Mouse (Mus musculus) heart, adult 9 months (tissue): ENCODE results near the gene Gm10188.

ENCODE experiments used
- DNase-seq, 2 experiments: peaks; one replicate each; pipeline ENCODE4 v3.0.0; 2022; ENCODE audit warnings: low spot score in 2 of 2

The Gm10188 gene

DNA sequence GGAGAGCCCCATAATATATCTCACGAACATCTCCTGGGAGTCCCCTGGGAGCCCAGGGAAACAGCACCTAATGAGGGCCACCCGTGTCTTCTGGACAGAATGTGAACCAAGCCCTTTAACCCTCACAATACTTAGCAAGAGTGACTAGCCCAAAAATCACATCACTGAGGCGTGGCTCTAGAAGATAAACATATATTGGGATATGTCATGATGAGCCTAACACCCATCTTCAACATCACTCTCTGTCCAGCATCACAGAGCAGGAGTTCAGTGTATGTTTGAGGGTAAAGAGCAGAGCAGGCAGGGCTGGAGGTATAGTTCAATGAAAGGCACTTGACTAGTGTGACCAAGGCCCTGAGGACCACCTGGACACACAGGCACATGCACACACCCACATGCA is at the start of gene Gm10188:
TSS of gene Gm10188 (minus strand) at position 101 of the 400 bp plus-strand sequence.
- DNase-seq: no peak

DNA sequence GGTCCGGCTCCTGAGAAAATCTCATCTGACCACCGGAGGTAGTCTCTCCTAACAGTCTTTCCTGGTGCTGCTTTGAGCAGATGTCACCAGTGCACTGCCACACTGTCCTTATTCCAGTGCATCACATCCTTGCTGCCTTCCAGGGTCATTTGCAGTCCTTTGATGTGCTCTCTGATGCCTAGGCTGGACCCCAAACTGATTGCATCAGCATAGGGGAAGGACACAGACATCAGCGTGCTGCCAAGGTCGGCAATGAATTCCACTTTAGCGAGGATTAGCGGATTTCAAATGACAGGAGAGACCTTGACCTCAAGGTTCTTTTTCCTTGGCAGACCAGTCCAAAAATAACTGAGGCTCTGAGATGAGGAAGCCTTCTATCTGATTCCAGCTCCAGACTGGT is 47.6 kb upstream of the Gm10188 start:
- no peak for DNase-seq

DNA sequence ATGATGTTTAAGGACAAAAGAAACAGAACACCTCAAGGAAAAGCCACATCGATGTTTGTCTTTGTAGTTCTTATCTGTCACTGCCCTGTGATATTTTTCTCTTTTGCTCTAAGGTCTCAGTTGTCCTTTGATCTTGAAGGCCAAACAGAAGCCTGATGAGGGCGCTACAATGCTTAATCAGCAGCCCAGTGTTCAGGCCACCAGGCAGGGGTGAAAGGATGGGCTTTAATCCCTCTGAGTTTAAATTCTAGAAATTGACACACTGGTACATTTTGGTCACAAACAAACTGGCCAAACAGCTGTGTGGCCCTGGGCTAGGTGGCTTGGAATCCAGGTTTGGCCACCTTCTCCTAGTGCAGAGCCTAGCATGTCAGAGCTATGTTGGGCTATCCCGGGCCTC is 47.1 kb upstream of the Gm10188 start:
- DNase-seq: no peak

DNA sequence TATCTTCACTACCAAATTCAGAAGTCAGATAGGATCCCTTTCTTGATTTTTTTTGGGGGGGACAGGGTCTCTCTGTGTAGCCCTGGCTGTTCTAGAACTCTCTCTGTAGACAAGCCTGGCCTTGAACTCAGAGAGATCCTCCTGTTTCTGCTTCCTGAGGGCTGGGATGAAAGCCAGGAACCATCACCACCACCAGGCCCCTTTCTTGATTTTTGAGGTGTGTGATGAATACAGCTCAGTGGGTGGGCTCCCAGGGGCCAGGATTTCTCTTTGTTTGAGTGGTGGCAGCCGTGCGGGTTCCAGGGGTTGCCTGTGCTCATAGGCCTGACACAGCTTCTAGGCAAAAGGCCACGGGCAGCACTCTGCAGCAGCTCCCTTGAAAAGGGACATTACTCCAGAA is 41.7 kb upstream of the Gm10188 start:
- DNase-seq: no peak

DNA sequence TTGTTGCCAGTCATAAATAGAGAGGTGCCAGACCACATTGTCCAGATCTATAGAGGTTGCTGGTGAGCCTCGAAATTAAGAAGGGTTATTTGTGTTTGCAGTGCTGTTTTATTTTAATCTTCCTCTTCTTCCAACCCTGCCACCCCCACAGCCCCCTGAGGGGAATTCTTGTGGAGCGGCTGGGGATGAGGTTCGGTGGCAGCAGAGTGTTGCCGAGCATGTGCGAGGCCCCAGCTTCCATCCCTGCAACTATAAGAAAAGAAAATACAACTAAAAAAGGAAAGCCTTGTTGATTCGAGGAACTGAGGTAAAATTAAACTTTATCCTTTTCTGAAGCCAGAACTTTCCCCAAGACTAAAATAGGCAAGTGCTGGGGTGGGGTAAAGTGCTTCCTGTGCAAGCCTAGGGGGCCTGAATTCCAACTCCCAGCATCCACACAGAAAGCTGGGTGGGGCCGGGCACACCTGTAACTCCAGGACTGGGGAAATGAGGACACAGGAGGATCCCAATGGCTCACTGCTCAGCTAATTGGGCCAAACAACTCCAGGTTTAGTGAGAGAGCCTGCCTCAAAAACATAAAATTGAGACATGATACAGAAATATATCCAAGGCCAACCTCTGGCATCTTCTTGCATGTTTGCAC is 39.0 kb upstream of the Gm10188 start:
- DNase-seq: no peak

DNA sequence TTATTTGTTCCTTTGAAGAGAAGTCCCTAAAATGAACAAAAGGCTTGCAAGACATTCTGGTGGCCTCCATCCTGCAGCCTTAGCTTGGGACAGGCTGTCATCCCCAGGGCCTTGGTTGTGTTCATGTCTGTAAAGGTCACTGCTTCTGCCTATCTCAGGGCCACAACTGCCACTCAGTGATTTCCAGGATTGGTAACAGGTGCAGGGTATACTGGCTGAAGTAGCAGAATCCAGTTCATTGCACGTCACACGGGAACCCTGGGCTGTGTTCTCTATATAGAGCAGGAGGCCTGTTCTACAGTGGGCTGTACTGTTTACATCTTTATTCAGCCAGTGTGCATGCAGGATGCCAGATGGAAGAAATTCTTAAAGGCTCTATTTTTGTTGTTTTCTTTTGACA is 38.4 kb upstream of the Gm10188 start:
- DNase-seq: no peak

DNA sequence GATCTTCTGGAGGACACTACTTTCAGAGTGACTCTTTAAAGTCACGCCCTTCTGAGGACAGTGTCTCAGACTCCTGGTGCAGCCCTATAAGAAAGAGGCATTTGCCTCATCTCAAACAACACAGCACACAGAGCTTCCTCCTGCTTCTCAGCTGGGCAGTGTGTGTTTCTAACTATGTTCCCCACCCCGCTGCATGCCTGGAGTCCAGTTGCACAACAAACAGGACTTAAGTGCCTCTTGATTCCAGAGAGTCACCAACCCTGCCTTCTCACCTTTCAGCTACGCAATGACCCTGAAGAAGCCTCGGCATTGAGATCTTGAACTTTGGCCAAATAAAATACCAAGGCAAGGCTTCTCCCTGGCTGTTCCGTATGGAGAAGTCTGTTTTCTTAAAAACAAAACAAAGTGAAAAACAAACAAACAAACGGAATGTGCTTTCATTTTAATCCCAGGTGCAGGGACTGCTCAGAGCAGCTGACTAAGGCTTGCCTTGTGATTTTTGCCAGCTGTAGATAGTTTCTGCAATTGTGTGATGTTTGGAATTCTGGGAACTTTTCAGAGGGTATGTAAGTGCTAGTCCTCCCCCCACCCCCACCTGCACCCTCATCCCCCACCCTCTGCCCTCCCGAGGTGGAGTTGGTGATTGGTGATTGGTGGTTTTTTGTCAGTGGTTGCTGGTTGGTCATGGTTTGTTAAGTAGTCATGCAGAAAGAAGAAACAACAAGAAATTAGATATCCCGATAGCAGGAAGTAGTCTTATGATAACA is 37.4 kb upstream of the Gm10188 start:
- no peak for DNase-seq

DNA sequence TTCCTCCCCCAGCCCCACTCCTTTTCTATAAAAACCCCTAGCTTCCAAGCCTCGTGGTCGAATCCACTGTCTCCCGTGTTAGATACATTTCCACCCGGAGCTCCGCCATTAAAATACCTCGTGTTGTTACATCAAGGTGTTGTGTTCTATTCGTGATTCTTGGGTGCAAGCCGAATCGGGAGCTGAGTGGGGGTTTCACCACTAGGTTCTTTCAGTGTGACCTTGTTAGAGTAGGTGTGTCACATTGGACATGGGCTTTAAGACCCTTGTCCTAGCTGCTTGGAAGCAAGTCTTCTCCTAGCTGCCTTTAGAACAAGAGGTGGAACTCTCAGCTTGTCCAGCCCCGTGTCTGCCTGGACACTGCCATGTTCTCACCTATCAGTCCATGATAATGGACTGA is 36.4 kb upstream of the Gm10188 start:
- no peak for DNase-seq

DNA sequence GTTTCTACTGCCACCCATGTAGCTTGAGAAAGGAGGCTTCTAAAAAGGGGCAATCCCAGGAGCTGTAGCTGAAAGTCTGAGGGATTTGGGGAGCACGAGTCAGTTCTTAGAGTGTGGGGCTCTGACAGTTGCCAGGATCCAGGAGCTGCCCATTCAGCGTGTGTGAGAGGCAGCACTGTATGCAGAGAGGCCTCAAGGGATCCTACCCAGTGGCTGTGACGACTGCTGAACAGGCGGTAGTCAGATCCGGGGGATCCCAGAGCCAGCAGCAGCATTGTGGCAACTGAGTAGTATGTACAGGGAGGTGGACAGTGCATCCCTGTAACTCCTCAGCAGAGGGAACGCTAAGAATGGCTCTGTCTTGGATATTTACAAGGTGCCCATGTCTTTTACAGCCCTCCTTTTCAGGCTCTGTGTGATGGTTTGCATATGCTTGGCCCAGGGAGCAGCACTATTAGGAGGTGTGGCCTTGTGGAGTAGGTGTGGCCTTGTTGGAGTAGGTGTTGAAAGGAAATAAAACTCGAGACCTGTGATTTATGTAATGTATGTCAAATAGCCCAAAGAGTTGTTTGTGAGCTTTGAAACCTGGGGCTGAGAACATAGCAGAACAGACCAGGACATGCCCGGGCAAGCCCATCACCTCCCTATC is 35.8 kb upstream of the Gm10188 start:
- no peak for DNase-seq

DNA sequence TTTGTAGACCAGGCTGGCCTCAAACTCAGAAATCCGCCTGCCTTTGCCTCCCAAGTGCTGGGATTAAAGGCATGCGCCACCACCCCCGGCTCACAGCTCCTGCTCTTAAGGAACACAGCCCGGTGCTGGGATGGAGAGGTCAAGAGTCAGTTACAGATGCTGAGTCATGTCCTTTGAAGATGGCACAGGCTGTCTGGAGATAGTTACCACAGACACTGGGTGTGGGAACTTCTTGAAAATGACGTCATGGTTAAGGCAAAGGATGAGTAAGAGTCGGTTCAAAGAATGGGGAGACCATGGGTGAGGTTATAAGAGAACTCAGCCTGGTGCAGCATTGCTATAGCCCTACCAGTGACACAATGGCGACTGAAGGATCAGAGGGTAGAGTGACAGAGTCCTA is 35.0 kb upstream of the Gm10188 start:
- DNase-seq: no peak

DNA sequence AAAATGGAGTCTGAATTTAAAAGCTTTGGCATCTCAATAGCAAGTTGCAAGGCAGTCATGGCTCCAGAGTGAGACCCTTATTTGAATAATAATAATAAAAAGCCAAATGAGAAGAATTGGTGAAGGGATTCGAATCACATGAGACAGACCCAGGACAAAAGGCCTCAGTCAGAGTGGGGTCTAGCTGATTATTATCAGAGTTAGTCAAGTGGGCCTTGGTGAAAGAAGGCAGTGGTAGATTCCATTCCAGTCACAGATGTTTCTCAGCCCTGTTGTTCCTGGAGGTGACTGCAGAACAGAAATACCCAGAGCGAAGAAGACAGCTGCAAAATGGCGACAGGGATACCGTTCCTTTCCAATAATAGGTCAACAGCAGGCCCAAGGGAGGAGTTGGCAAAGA is 34.1 kb upstream of the Gm10188 start:
- no peak for DNase-seq

DNA sequence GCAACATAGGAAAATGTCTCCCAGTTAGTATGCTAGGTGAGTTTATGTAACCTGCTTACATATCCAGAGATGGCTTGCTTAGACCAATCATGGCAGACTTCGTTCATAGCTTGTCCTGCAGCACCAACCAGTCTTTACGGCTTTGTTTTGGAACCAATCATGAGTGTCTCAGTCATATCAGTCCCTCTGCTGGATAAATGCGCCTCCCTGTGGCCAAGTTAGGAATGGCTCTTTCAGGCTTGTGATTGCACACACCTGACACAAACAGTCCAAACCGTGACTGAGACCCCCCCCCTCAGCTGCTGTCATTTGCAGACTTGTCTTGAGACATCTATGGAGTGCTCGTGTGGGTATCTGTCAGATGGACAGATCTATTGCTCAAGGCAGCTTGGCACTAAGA is 31.5 kb upstream of the Gm10188 start:
- DNase-seq: no peak

DNA sequence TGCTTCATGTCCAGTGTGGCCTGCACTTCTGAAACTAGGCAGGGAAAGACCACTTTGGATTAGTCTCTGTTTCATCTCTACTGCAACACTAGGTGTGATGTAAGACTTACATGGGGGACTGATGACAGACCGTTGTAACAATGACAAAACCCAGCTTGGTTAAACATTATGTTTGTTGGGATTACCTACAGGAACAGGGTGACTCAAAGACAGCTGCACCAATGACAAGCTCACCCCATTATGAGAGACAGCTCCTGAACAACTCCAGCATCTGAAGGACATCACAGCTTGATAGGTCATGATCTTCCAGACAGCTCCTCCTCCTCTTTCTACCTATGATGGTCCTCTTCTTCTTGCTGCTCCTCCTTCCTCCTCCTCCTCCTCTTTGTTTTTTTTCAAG is 30.8 kb upstream of the Gm10188 start:
- no peak for DNase-seq

DNA sequence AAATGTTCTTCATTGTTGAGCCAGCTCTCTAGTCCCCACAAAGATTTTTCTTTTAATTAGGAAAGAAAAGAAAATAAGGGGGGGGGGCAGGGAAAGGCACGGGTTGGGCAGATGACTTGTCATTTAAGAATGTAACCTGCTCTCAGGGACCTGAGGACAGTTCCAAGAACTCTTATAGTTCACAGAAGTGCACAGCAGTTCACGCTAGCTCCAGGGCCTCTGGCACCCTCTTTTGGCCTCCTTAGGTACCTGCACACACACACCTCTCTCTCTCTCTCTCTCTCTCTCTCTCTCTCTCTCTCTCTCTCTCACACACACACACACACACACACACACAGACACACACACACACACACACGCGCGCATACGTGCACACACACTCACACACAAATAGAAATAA is 24.9 kb upstream of the Gm10188 start:
- no peak for DNase-seq

DNA sequence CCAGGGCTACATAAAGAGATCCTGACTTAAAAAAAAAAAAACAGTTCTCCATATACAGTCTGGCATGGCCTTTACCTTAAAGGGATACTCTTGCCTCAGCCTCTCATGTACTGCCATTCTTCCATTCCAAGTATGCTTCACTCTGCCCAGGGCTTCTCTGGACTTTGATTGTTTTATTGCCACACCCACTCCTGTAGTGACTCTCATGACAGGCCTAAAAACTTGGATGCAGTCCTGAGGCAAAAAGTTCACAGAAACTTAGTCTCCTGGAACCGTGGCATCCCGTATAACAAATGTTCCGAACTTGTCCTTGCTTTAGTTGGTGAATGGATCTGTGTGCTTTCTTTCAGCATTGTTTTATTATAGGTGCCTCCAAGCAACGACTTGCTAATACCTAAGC is 17.1 kb upstream of the Gm10188 start:
- DNase-seq: no peak

DNA sequence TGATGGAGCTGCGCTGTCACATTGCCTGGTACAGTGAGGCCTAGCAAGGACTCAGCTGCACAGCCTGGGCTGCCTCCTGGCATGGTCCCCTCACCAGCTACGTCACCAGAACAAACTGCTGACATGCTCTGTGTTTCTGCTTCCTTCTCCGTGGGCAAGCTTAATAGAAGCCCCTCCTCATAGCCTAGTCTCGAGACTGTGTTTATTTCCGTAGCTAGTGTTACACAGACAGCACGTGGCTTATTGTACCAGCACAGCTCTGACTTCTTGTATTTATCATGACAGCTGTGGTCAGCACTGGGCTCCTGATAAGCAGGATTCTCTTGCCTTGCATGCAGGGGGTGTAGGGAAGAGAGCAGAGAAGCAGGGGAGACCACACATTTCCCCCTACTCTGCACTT is 16.6 kb upstream of the Gm10188 start:
- DNase-seq: peak; percentile 21 to 58

DNA sequence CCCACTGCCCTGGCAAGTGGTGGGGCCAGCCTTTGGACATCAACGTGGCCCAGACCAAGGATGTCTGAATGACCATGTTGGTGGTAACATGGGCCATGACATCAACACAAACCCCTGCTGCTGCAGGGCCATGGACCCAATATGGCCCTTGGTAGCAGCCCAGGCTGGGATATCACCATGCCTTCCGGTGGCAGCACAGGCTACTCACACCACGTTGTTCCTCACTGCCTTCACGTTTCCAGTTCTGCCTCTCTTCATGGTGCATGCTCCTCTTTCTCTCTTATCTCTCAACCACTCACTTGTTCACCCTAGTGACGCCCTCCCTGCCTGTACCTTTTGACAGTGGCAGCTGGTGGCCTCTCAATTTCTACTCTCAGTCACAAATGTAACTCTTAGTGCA is 15.4 kb upstream of the Gm10188 start:
- DNase-seq: no peak

DNA sequence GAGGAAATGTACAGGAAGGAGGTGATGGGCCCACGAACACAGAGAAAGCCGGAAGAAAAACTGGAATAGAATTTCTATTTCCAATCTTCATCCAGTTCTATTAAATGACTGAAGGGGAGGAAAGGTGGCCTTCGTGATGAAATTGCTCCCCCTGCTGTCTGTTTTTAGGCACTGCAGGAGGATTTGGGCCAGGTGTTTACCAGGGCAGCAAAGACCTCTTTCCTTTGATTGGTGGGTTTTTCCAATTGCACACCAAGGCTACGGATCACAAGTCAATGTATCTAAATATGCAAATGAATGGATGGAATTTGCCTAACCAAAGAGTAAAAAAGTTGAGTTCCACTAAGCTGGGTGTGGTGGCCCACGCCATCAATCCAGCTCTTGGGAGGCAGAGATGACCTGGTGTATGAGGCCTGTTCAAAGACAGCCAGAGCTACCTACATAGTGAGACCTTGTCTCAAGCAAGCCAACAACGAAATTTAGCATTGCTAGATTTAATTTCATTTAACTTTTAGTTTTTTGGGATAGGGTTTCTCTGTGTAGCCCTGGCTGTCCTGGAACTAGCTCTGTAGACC is 8.1 kb upstream of the Gm10188 start:
- DNase-seq: peak; percentile 34 to 47

DNA sequence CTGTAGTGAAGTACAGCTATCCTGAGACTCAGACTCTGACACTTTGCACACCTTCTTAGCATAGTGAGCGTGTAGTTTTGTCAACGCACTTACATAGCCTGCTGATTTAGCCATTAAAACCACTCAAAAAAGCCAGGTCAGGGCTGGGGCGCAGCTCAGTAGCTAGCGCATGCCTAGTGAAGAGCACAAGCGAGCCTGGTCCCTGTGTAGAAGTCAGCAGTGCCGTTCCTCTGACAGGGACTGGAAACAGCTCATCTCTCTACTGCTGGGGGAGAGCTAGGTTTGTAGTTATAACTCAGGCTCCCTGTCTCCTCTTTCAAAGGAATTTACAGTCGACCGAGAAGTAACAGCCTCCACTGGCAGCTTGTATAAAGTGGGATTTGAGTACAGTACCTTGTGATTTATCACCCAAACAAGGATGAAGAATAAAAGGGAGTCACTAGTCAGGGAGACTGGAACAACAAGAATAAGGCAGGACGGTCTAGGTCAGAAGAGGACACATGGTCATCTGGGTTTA is 5.2 kb upstream of the Gm10188 start:
- no peak for DNase-seq

DNA sequence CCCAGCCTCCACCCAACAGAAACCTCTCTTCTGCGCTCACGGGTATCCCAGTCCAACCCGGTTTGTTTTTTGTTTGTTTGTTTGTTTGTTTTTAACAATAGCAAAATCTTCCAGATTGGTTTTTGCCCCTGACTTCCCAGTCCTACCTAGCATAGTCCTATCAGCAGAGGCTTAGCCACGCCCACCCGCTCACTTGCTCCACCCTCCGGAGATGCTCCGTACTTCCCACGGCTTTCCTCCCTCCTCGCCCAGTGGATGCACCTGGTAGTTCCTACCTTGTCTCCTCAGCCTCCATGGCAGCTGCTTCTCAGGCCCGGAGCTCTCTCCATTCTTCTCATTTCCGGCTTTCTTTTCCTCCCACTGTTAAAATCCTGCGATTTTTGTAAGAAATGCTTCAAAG is 4.0 kb upstream of the Gm10188 start:
- DNase-seq: no peak

DNA sequence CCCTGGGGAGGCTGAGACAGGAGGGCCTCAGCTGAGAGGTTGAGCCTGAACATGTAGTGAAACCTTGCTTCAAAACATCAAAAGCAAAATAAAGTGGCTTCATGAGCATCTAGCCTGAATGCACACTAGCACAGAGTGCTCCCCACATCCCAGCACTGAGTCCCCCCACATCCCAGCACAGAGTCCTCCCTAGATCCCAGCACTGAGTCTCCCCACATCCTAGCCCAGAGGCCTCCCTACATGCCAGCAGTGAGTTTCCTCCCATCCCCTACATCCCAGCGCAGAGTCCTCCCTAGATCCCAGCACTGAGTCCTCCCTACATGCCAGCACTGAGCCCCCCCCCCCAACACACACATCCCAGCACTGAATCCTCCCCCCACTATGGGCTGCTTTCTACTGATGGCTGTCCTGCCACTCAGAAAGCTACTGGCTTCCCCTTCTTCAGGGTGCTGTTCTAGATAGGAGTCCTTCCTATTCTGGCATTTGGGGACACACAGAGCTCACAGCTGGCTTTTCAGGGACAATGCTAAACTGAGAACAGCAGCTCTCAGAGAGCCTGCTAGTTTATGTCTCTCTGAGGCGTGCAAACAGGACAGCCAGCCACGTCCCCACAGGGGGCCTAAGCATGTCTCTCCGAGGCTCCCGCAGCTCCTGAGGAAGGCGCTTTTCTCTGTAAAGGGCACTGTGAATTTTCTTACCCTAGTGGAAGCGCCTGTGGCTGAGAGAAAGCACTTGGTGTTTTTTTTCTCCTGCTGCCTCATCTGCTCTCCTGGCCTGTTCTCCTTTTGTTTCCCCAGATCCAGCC is 2.1 kb upstream of the Gm10188 start:
- DNase-seq: no peak
